13 mouse cellular contexts compared by ENCODE assay signal in the genomic region with DNA sequence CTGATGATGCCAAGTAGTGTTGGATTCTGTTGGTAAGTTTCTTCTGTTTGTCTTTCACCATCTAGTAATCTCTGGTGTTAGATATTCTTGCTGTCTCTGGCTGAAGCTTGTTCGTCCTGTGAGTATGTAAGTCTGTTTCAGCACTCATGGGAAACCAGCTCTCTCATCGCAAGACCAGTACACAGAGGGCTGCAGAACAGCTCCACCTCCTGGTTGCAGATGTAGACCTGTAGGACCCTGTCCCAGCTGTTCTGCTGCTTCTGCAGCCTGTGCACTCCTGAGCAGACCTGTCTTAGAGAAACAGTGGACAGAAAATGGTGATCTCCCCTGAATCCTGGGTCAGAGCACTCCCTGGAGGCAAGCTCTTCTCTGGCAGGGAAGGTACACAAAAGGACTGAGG.
A peak's percentile ranks its signal among the peaks of the same experiment; 100 is the strongest.
DNase-seq lines count a peak whose midpoint lies in the region; ATAC-seq and TF ChIP-seq lines count a peak whose summit lies in the region.
"Had no signal": no experiment of that assay in that cellular context is flagged by ENCODE, and none has a peak within 500 bp of the region (broad histone marks: within the 10 kb centered on the region; RNA-seq: fewer than 3 reads in every experiment).

No protein-coding gene starts in this region.

- no peak overlapping the region for H3K4me3 ChIP-seq in hindbrain, embryonic 10.5 days
- H3K4me3 ChIP-seq in hindbrain, postnatal 0 days (ENCODE audit: low read length), result no peak overlapping the region
- H3K4me3 ChIP-seq in midbrain, postnatal 0 days (ENCODE audit: low read depth, low read length), result no peak overlapping the region
- H3K4me3 ChIP-seq in midbrain, embryonic 13.5 days (replicated peaks), result no peak overlapping the region
- H3K4me3 ChIP-seq: forebrain, embryonic 15.5 days; limb, embryonic 15.5 days had no signal

- H3K4me2 ChIP-seq in hindbrain, postnatal 0 days (ENCODE audit: low read depth, low read length), result no peak overlapping the region
- H3K4me2 ChIP-seq in midbrain, postnatal 0 days (ENCODE audit: low read depth, low read length, poor library complexity, severe bottlenecking), result no peak overlapping the region
- H3K4me2 ChIP-seq in midbrain, embryonic 13.5 days (replicated peaks), result no peak overlapping the region
- H3K4me2 ChIP-seq: forebrain, embryonic 15.5 days; limb, embryonic 15.5 days had no signal

- no peak for ATAC-seq in hindbrain, postnatal 0 days
- no peak for ATAC-seq in midbrain, postnatal 0 days (ENCODE audit: low FRiP score)
- no peak for ATAC-seq in midbrain, embryonic 13.5 days
- ATAC-seq: forebrain, embryonic 15.5 days had no signal

- H3K4me1 ChIP-seq in hindbrain, embryonic 10.5 days (replicated peaks), result no peaks in the 10 kb centered on the region
- no peaks in the 10 kb centered on the region for H3K4me1 ChIP-seq in hindbrain, postnatal 0 days (ENCODE audit: insufficient read depth, low read length)
- no peaks in the 10 kb centered on the region for H3K4me1 ChIP-seq in midbrain, postnatal 0 days (ENCODE audit: insufficient read depth, low read length)
- no peaks in the 10 kb centered on the region for H3K4me1 ChIP-seq in midbrain, embryonic 13.5 days (replicated peaks)
- H3K4me1 ChIP-seq: forebrain, embryonic 15.5 days; limb, embryonic 15.5 days had no signal

- H3K36me3 ChIP-seq in hindbrain, embryonic 10.5 days, result no peaks in the 10 kb centered on the region
- H3K36me3 ChIP-seq in hindbrain, postnatal 0 days (ENCODE audit: insufficient read depth, low read length), result no peaks in the 10 kb centered on the region
- no peaks in the 10 kb centered on the region for H3K36me3 ChIP-seq in midbrain, postnatal 0 days (ENCODE audit: insufficient read depth, low read length)
- no peaks in the 10 kb centered on the region for H3K36me3 ChIP-seq in midbrain, embryonic 13.5 days
- H3K36me3 ChIP-seq: forebrain, embryonic 15.5 days; limb, embryonic 15.5 days had no signal

- no peak overlapping the region for H3K9ac ChIP-seq in hindbrain, postnatal 0 days (replicated peaks; ENCODE audit: low read length)
- H3K9ac ChIP-seq in midbrain, postnatal 0 days (replicated peaks; ENCODE audit: low read length, poor library complexity, severe bottlenecking), result no peak overlapping the region
- no peak overlapping the region for H3K9ac ChIP-seq in midbrain, embryonic 13.5 days (replicated peaks)
- H3K9ac ChIP-seq: forebrain, embryonic 15.5 days; limb, embryonic 15.5 days had no signal

- no peaks in the 10 kb centered on the region for H3K9me3 ChIP-seq in hindbrain, embryonic 10.5 days
- no peaks in the 10 kb centered on the region for H3K9me3 ChIP-seq in hindbrain, postnatal 0 days (ENCODE audit: low read length)
- no peaks in the 10 kb centered on the region for H3K9me3 ChIP-seq in midbrain, postnatal 0 days (ENCODE audit: low read length)
- H3K9me3 ChIP-seq in midbrain, embryonic 13.5 days, result no peaks in the 10 kb centered on the region
- H3K9me3 ChIP-seq: forebrain, embryonic 15.5 days; limb, embryonic 15.5 days had no signal

- no peak overlapping the region for H3K27ac ChIP-seq in hindbrain, embryonic 10.5 days
- no peak overlapping the region for H3K27ac ChIP-seq in hindbrain, postnatal 0 days
- no peak overlapping the region for H3K27ac ChIP-seq in midbrain, postnatal 0 days (ENCODE audit: low read depth, low read length)
- no peak overlapping the region for H3K27ac ChIP-seq in midbrain, embryonic 13.5 days
- H3K27ac ChIP-seq: forebrain, embryonic 15.5 days; limb, embryonic 15.5 days had no signal

- no peaks in the 10 kb centered on the region for H3K27me3 ChIP-seq in hindbrain, embryonic 10.5 days (ENCODE audit: insufficient read depth, poor library complexity, severe bottlenecking)
- no peaks in the 10 kb centered on the region for H3K27me3 ChIP-seq in hindbrain, postnatal 0 days (ENCODE audit: insufficient read depth, low read length)
- H3K27me3 ChIP-seq in midbrain, postnatal 0 days (ENCODE audit: insufficient read depth, low read length), result no peaks in the 10 kb centered on the region
- H3K27me3 ChIP-seq in midbrain, embryonic 13.5 days, result no peaks in the 10 kb centered on the region
- H3K27me3 ChIP-seq: forebrain, embryonic 15.5 days; limb, embryonic 15.5 days had no signal

- DNase-seq in adrenal gland, adult 2 months, result peak; percentile 1
- no peak for DNase-seq in adrenal gland, adult 18-20 months (ENCODE audit: low spot score in 2 of 2)
- peak; percentile 4 for DNase-seq in hindbrain, embryonic 10.5 days (ENCODE audit: low spot score)
- DNase-seq in hindbrain, postnatal 0 days (ENCODE audit: low spot score), result no peak
- DNase-seq in midbrain, postnatal 0 days (ENCODE audit: low spot score), result peak; percentile 1
- DNase-seq in testis, postnatal 10 days (ENCODE audit: low spot score), result peak; percentile 42
- no peak for DNase-seq in cerebellum, adult 8-10 months
- DNase-seq: lung, postnatal 10 days; right cerebral cortex, postnatal 4 days; thymus, adult 18-20 months had no signal

- WGBS in hindbrain, embryonic 10.5 days, result 66% methylated on average over 2 of the region's 2 CpGs
- WGBS in hindbrain, postnatal 0 days, result 54% methylated on average over 2 of the region's 2 CpGs
- WGBS in midbrain, postnatal 0 days, result 62% methylated on average over 2 of the region's 2 CpGs
- 73% methylated on average over 2 of the region's 2 CpGs for WGBS in midbrain, embryonic 13.5 days

- no peak for TF ChIP-seq CTCF in hindbrain, postnatal 0 days (IDR thresholded peaks at IDR 0.05; ENCODE audit: low read depth)
- TF ChIP-seq CTCF in midbrain, postnatal 0 days (IDR thresholded peaks at IDR 0.05), result 0 out of 2 replicates have a peak, but pooled peaks have one; percentile 7

Comparison
In these comparisons a context has a peak if more than half of its experiments do, and no peak if none do; other contexts are left out.
1. DNase-seq: peak in adrenal gland, adult 2 months (single experiment), hindbrain, embryonic 10.5 days (single experiment), midbrain, postnatal 0 days (single experiment) and testis, postnatal 10 days (single experiment); none in adrenal gland, adult 18-20 months (0 of 2), hindbrain, postnatal 0 days (single experiment) and cerebellum, adult 8-10 months (single experiment).